Mouse (Mus musculus): ENCODE data around the gene Gm20219. TPM values are rescaled to one million over a fixed set of nuclear protein-coding genes. Genes with fewer than 3 reads are reported as not detected.

Gene Gm20219
- total RNA-seq (2015; ENCODE audit: low replicate concordance) (6.1 TPM in 1 of 2 replicates, not detected in the other), total RNA-seq (2017; ENCODE audit: low replicate concordance) (1.2 TPM in 1 of 2 replicates, not detected in the other)

- no peak for ATAC-seq (replicated peaks; ENCODE audit: low FRiP score, poor library complexity, severe bottlenecking)
Observed at GRCm38 (mm10) chr17:56554122-56554551, at the start of gene Gm20219. Gene Gm20219, minus strand, starts transcription at chr17:56554387.

DNA sequence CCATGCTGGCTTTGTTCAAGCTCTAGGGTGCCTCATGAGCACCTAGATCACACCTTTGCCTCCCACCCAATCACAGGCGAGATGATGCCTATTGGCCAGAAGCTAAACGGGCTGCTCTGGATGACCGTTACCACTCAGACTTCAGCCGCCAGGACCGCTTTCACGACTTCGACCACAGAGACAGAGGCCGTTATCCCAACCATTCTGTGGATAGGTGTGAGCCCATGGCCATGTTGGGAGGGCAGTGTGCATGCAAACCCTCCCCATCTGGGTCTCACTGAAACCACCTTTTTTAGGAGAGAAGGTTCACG, 49.8 kb upstream of the Gm20219 start:
- no peak for ATAC-seq (replicated peaks; ENCODE audit: low FRiP score, poor library complexity, severe bottlenecking)

- no peak for ATAC-seq (replicated peaks; ENCODE audit: low FRiP score, poor library complexity, severe bottlenecking)
Observed at GRCm38 (mm10) chr17:56603186-56604069, 49.2 kb upstream of the Gm20219 start.

GRCm38 (mm10) chr17:56593527-56594271, 39.5 kb upstream of the Gm20219 start:
- ATAC-seq (replicated peaks; ENCODE audit: low FRiP score, poor library complexity, severe bottlenecking), result no peak

DNA sequence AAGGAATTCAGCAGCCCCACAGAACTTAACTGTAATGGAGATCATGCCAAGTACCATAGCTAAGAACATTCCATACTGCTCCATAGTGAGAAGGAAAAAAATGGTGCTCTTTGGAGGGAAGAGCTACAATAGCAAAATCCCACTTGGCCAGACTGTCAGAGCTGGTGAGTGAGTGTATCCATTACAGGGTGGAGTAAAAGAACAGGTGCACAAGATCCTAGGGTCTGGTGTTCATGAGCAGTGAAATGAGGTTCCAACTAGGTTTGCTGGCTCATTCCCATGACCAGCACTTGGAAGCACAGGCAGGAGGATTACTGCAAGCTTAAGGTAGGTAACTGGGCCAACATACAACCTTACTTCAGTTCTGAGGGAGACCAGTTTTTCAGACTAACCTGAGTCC, 38.4 kb upstream of the Gm20219 start:
- ATAC-seq (replicated peaks; ENCODE audit: low FRiP score, poor library complexity, severe bottlenecking), result no peak

DNA sequence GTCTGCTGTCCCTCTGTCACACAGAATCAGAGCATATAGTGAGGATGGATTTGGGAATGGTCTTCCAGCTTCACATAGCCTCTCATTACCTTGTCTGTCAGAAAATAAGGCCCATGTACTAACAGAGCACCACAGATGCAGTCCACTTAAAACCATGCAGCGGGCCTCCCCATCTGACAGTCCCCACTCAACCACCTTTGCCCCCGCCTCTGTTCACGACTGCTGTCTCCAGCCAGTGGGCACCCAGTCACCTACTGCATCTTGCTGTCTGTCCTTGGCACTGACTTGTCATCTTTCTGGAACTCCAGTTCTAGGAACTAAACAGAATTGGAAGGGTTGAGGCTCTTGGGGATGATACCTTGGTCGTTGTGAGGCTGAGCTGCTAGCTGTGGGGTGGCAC, 34.7 kb upstream of the Gm20219 start:
- ATAC-seq (replicated peaks; ENCODE audit: low FRiP score, poor library complexity, severe bottlenecking), result no peak

DNA sequence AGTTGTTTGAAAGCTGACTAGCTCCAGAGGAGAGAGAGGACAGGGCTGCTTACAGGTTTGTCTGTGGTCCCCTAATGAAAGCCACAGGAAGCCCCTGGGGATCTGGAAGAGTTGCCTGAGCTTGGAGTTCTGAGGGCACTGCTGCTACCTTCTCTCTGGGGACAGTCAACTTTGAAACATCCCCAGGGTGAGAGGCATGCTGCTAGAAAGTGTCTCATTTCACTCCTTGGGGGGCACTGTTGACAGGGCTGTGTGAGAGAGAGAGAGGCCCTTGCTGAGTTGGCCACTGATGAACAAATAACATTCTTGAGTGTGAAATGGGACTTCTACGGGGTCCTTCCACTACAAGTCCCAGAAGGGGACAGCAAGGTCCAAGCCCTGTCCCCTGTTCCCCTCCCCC, 33.6 kb upstream of the Gm20219 start:
- no peak for ATAC-seq (replicated peaks; ENCODE audit: low FRiP score, poor library complexity, severe bottlenecking)

- ATAC-seq (replicated peaks; ENCODE audit: low FRiP score, poor library complexity, severe bottlenecking), result no peak
Observed at GRCm38 (mm10) chr17:56585171-56585821, 31.1 kb upstream of the Gm20219 start.

DNA sequence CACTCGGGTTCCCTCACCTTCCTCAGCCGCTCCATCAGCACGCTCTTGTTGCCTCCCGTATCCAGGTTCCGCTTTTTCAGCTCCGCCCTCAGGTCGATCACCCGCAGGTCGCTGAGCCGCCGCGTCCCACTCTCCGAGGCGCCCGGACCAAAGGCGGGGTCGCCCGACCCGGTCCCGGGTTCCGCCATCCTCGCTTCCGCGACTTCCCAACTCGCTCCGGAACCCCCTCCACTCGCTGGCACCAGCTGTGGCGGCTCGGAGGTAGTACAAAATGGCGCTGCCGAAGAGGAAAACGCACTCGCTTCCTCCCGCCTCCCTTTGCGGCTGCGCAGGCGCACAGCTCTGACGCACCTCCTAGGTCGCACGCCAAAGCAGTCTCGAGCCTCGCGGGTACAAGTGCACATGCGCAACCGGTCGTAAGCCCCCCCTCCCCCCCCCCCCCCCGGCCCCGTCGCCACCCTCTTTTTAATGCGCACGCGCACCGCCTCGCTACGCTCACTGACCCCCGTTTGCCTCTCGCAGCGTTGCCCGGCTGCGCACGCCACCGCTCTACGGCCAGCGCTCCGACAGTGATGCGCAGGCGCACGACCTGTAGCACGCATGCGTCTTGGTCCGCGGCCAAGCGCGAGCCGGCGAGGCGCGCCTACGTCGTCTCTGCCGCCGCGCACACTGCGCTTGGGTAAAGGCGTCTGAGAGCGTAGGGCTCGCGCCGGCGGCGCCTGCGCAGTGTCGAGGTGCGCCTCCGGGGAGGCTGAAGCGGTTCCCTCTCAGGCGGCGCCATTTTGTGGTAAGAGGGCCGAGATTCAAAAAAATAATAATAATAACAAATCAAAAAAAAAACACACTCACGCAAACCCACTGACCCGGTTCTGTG, 30.3 kb upstream of the Gm20219 start, which contains the start of the genes Safb2 and Safb:
Safb2 (minus strand) TSS at position 329 of the 874 bp plus-strand sequence.
Safb (plus strand) TSS at position 569 of the 874 bp plus-strand sequence.
- peak; percentile 87 for ATAC-seq (replicated peaks; ENCODE audit: low FRiP score, poor library complexity, severe bottlenecking)

GRCm38 (mm10) chr17:56583611-56584256, 29.5 kb upstream of the Gm20219 start:
- ATAC-seq (replicated peaks; ENCODE audit: low FRiP score, poor library complexity, severe bottlenecking), result no peak

GRCm38 (mm10) chr17:56583071-56583470, 28.9 kb upstream of the Gm20219 start:
- ATAC-seq (replicated peaks; ENCODE audit: low FRiP score, poor library complexity, severe bottlenecking), result no peak

DNA sequence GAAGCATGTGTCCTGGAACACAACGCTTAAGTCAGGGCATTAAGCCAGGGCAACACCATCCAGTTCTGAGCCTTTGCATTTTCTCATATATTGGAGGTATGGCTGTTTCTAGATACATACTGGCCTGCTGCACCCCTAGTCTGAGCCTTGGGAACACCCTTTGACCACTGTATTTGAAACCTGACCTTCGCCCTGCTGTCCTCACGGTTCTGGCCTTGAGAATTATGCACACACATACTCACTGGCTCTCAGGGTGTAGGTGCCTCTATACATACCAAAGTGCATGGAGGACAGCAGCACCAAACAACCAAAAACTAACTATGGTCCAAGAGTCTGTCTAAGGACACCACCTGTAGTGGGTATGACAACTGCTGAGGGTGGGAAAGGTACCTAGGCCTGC, 18.8 kb upstream of the Gm20219 start:
- no peak for ATAC-seq (replicated peaks; ENCODE audit: low FRiP score, poor library complexity, severe bottlenecking)

GRCm38 (mm10) chr17:56572154-56572553, 18.0 kb upstream of the Gm20219 start:
- ATAC-seq (replicated peaks; ENCODE audit: low FRiP score, poor library complexity, severe bottlenecking), result no peak

GRCm38 (mm10) chr17:56570287-56570686, 16.1 kb upstream of the Gm20219 start:
- ATAC-seq (replicated peaks; ENCODE audit: low FRiP score, poor library complexity, severe bottlenecking), result no peak

DNA sequence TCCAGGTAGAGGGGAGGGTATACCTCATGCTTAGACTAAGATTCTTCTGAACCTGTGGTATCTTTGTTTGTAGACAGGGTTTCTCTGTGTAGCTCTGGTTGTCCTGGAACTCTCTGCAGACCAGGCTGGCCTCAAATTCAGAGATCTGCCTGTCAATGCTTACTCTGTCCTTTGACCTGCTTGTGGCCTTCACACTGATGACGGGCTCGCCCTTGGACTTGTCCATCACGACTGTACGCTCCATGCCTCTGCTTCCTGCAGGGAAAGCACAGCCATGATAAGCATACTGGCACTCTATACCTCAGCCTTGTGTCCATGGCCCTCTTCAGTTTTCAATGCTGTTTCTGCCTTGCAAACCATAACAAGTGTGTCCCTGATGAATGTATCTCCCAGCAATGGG, 13.2 kb upstream of the Gm20219 start:
- no peak for ATAC-seq (replicated peaks; ENCODE audit: low FRiP score, poor library complexity, severe bottlenecking)

DNA sequence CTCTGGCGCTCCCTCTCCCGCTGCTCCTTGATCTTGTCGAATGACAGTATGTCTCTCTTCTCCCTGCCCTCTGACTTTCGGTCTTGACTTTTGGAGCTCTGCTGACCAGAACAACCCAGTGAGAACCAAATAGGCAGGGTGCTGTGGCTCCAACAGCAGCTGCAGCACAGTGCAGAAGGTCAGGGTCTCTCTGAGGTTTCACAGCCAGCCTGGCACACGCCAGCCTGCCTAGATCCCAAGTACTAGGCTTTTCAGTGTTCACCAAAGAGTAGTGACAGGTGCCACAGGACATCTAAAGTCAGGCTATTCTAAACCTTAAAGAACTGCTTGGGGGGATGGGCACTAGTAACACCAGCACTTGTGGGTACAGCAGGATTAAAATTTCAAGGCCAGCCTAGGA, 12.7 kb upstream of the Gm20219 start:
- ATAC-seq (replicated peaks; ENCODE audit: low FRiP score, poor library complexity, severe bottlenecking), result no peak

- no peak for ATAC-seq (replicated peaks; ENCODE audit: low FRiP score, poor library complexity, severe bottlenecking)
Observed at GRCm38 (mm10) chr17:56566293-56566692, 12.1 kb upstream of the Gm20219 start.

- no peak for ATAC-seq (replicated peaks; ENCODE audit: low FRiP score, poor library complexity, severe bottlenecking)
Observed at GRCm38 (mm10) chr17:56561866-56562265, 7.7 kb upstream of the Gm20219 start.

DNA sequence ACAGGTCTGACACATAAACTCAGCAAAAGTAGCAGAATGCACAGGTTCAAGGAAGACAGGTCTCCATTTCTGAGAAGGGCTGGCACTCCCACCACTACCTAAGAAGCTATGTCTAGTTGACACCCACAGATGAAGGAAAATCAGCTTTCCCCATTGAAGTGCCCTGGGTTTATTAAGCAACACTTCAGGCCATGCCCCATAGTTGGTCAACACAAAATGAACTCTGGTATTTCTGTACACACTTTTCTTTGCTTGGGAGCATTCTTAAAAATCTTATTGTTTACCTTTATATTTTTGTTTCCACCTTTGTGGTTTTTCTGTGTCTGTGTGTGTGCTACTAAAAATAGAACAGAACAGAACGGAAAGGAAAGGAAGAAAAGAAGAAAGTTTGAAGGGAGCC, 5.9 kb upstream of the Gm20219 start:
- ATAC-seq (replicated peaks; ENCODE audit: low FRiP score, poor library complexity, severe bottlenecking), result no peak

All from erythroid progenitor cell, adult 5-6 weeks (primary cell).